Mouse (Mus musculus): ENCODE results near the gene Pdzk1.

Gene Pdzk1

DNA sequence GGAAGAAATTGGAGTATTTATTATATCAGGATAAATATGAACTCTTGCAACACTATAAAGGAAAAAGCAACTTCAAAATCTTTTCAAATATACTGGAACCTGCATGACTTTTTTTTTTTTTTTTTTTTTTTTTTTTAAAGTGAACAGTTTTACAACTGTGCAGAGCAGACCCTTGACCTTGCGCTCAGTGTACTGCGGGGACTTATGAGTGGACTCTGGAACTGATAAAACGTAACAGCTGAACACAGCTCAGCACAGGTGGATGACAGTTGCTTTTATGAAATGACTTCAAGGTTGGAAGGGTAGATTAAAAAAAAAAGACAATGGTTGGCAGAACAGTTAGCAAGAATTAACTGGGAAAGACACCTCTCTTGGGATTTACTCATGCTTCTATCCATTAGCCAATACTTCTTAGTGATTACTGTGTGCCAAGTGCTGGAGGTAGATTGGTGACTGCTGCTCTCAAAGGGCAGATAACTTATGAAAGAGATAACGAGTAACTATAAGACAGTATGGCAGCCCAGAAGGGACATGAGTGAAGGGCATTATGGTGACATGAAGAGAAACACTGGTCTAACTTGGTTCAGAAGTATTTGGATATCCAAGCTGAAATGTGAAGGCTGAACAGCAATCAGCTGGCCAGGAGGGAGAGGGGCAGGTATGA, 73.4 kb downstream of the Pdzk1 start:
- no peak for DNase-seq

DNA sequence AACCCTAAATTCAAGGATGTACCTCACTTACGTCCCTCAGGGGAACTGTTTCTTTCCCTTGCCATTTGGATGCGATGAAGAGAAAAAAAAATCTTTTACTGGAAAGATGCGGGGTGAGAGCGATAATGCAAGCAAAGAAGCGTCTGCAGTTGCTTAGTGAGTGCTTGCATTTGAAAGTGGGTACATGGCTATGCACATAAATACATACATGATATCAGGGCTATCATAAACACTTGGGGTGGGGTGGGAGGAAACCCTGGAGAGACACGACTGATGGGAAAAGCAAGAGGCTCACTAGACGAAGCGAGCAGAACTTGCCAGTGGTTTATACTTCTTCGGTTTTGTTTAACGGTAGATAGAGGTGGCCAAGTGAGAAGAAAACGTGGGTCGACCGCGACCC, 75.3 kb downstream of the Pdzk1 start, which contains the start of gene Gja5:
Gene Gja5 (plus strand): TSS at position 301 of the 400 bp plus-strand sequence.
- DNase-seq, result no peak

DNA sequence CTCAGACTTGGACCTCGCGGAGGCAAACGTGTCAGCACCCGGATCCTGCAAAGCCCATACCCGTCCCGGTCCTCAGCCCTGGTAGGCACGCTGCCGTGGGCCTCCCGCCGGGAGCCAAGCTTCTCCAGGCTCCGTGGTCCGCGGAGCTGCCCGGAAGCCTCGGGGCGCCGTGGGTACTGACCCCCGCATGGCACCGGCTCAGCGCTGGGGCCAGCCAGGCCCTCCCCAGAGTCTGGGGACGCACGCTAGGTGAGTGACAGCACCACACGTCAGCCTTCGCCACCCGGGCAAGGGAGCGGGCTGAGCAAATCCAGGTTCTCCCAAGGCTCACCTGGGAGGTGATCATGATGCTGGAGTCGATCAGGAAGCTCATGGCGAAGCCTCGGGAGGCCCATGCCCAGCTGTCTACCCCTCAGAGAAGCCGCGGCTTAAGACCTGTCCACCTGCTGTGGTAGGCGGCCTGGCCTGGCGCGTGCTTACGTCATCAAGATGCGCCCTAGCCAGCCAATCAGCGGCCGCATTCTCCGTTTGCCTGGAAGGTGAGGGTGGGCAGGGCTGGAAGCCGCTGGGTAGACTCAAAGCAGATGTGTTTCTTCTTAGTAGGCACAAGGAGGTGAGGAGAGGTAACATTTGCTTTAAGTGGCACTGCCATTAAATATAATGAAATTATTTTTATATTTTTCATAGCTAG, 75.9 kb downstream of the Pdzk1 start, which contains the start of gene Gpr89:
Gene Gpr89 (minus strand): TSS at position 496 of the 691 bp plus-strand sequence.
- peak; percentile 93 for DNase-seq

DNA sequence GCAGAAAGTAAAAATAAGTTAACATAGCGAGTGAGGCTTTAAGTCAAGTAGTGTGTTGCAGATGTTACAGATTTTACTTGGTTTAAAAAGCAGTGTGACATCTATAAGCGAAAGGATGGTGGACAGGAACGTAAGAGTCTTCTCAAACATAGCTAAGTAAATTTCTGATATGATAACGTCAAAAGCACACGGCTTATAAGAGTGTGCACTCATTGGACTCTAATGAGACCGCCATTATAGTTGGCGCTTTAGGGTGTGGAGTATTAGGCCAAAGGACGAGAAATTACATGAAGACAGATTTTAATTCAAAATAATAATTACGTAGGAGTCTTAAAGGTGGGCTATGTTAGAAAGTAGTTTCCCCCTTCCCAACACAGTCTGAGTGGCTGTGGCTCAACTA, 76.5 kb downstream of the Pdzk1 start:
- DNase-seq, result no peak
